In genomic region chr14:78590335-78590734, GRCm38 (mm10) we compare ENCODE assay signal across 10 mouse cellular contexts. TPM values are rescaled to one million over a fixed set of nuclear protein-coding genes. Genes with fewer than 3 reads are reported as not detected.
DNase-seq lines count a peak whose midpoint lies in the region; ATAC-seq and TF ChIP-seq lines count a peak whose summit lies in the region.
"Had no signal": no experiment of that assay in that cellular context is flagged by ENCODE, and none has a peak within 500 bp of the region (broad histone marks: within the 10 kb centered on the region; RNA-seq: fewer than 3 reads in every experiment).

No protein-coding gene starts in this region.

- no peaks in the 10 kb centered on the region for H3K4me1 ChIP-seq in hindbrain, embryonic 10.5 days (replicated peaks)
- H3K4me1 ChIP-seq in hindbrain, embryonic 12.5 days = no peaks in the 10 kb centered on the region
- no peaks in the 10 kb centered on the region for H3K4me1 ChIP-seq in ES-E14 (ENCODE audit: control insufficient read depth in 2 of 2, insufficient read depth in 2 of 2, low read length in 2 of 2, poor library complexity in 1 of 2)
- H3K4me1 ChIP-seq in hindbrain, embryonic 13.5 days (replicated peaks) = no peaks in the 10 kb centered on the region
- H3K4me1 ChIP-seq in lung, embryonic 14.5 days (ENCODE audit: insufficient read depth) = no peaks in the 10 kb centered on the region
- H3K4me1 ChIP-seq: embryonic facial prominence, embryonic 13.5 days; limb, embryonic 12.5 days had no signal

- no peaks in the 10 kb centered on the region for H3K9me3 ChIP-seq in hindbrain, embryonic 10.5 days
- no peaks in the 10 kb centered on the region for H3K9me3 ChIP-seq in hindbrain, embryonic 12.5 days (replicated peaks)
- H3K9me3 ChIP-seq in ES-E14 (ENCODE audit: control insufficient read depth, insufficient read depth, low read depth, low read length) = no peaks in the 10 kb centered on the region
- no peaks in the 10 kb centered on the region for H3K9me3 ChIP-seq in hindbrain, embryonic 13.5 days
- H3K9me3 ChIP-seq in lung, embryonic 14.5 days (ENCODE audit: low read depth, low read length) = no peaks in the 10 kb centered on the region
- H3K9me3 ChIP-seq: embryonic facial prominence, embryonic 13.5 days; limb, embryonic 12.5 days had no signal

- ATAC-seq in hindbrain, embryonic 12.5 days (ENCODE audit: low FRiP score) = no peak
- ATAC-seq in hindbrain, embryonic 13.5 days (ENCODE audit: low FRiP score) = 0 out of 2 replicates have a peak, but pooled peaks have one; percentile 36
- ATAC-seq in lung, embryonic 14.5 days (ENCODE audit: insufficient read depth) = no peak

- peak; percentile 63 for TF ChIP-seq CTCF in lung, embryonic 14.5 days (IDR thresholded peaks at IDR 0.05; ENCODE audit: low read depth)

- peak; percentile 52 for DNase-seq in hindbrain, embryonic 10.5 days (ENCODE audit: low spot score)
- peak; percentile 47 for DNase-seq in ES-E14 (ENCODE audit: low read depth, low spot score)
- DNase-seq in cerebellum, postnatal 10 days = peak; percentile 89 to 90
- peak; percentile 80 for DNase-seq in lung, embryonic 14.5 days
- DNase-seq in right cerebral cortex, postnatal 10 days (ENCODE audit: low spot score in 2 of 2) = peak; percentile 72 to 76
- DNase-seq in yolk sac, embryonic 10.5 days (ENCODE audit: low spot score) = no peak

- H3K27ac ChIP-seq in hindbrain, embryonic 10.5 days = no peak overlapping the region
- H3K27ac ChIP-seq in hindbrain, embryonic 12.5 days = no peak overlapping the region
- no peak overlapping the region for H3K27ac ChIP-seq in ES-E14 (ENCODE audit: insufficient read depth, low read depth, low read length, poor library complexity, severe bottlenecking)
- no peak overlapping the region for H3K27ac ChIP-seq in hindbrain, embryonic 13.5 days
- no peak overlapping the region for H3K27ac ChIP-seq in lung, embryonic 14.5 days (ENCODE audit: low read depth)
- H3K27ac ChIP-seq: embryonic facial prominence, embryonic 13.5 days; limb, embryonic 12.5 days had no signal

- H3K27me3 ChIP-seq in hindbrain, embryonic 10.5 days (ENCODE audit: insufficient read depth, poor library complexity, severe bottlenecking) = no peaks in the 10 kb centered on the region
- no peaks in the 10 kb centered on the region for H3K27me3 ChIP-seq in hindbrain, embryonic 12.5 days
- no peaks in the 10 kb centered on the region for H3K27me3 ChIP-seq in hindbrain, embryonic 13.5 days
- H3K27me3 ChIP-seq in lung, embryonic 14.5 days (ENCODE audit: insufficient read depth, low read length) = no peaks in the 10 kb centered on the region
- H3K27me3 ChIP-seq: embryonic facial prominence, embryonic 13.5 days; limb, embryonic 12.5 days had no signal

- H3K4me3 ChIP-seq in hindbrain, embryonic 10.5 days = no peak overlapping the region
- no peak overlapping the region for H3K4me3 ChIP-seq in hindbrain, embryonic 12.5 days
- H3K4me3 ChIP-seq in ES-E14 (ENCODE audit: insufficient read depth in 1 of 2, low read depth in 1 of 2, low read length in 2 of 2, poor library complexity in 1 of 2, severe bottlenecking in 1 of 2) = no peak overlapping the region
- no peak overlapping the region for H3K4me3 ChIP-seq in hindbrain, embryonic 13.5 days
- no peak overlapping the region for H3K4me3 ChIP-seq in lung, embryonic 14.5 days (ENCODE audit: low read depth, low read length)
- H3K4me3 ChIP-seq: embryonic facial prominence, embryonic 13.5 days; limb, embryonic 12.5 days had no signal

- no peak overlapping the region for H3K9ac ChIP-seq in hindbrain, embryonic 12.5 days
- no peak overlapping the region for H3K9ac ChIP-seq in ES-E14 (ENCODE audit: insufficient read depth, low read depth, low read length, poor library complexity, severe bottlenecking)
- no peak overlapping the region for H3K9ac ChIP-seq in hindbrain, embryonic 13.5 days
- no peak overlapping the region for H3K9ac ChIP-seq in lung, embryonic 14.5 days
- H3K9ac ChIP-seq: embryonic facial prominence, embryonic 13.5 days; limb, embryonic 12.5 days had no signal

- 6% methylated on average over 2 of the region's 2 CpGs for WGBS in hindbrain, embryonic 10.5 days
- WGBS in hindbrain, embryonic 12.5 days = 0% methylated on average over 2 of the region's 2 CpGs
- 12% methylated on average over 2 of the region's 2 CpGs for WGBS in hindbrain, embryonic 13.5 days
- 7% methylated on average over 2 of the region's 2 CpGs for WGBS in lung, embryonic 14.5 days

- in situ Hi-C loops in ES-E14 (cut with MboI; ENCODE audit: low sequenced_read_pairs in 2 of 2, unreplicated experiment in 2 of 2) = no loop called here

- H3K36me3 ChIP-seq in hindbrain, embryonic 10.5 days = peaks cover 17% of the 10 kb centered on the region
- peaks cover 8% of the 10 kb centered on the region; the same call in 1 of the 2 replicates for H3K36me3 ChIP-seq in hindbrain, embryonic 12.5 days
- H3K36me3 ChIP-seq in ES-E14 (ENCODE audit: control insufficient read depth, insufficient read depth, low read length, poor library complexity, severe bottlenecking) = peaks cover 5% of the 10 kb centered on the region; the same call in 1 of the 2 replicates
- H3K36me3 ChIP-seq in hindbrain, embryonic 13.5 days = peaks cover 37% of the 10 kb centered on the region
- peaks cover 9% of the 10 kb centered on the region; the same call in 1 of the 2 replicates for H3K36me3 ChIP-seq in lung, embryonic 14.5 days (ENCODE audit: insufficient read depth)

- no peak overlapping the region for H3K4me2 ChIP-seq in hindbrain, embryonic 12.5 days (replicated peaks)
- no peak overlapping the region for H3K4me2 ChIP-seq in hindbrain, embryonic 13.5 days
- no peak overlapping the region for H3K4me2 ChIP-seq in lung, embryonic 14.5 days
- H3K4me2 ChIP-seq: embryonic facial prominence, embryonic 13.5 days; limb, embryonic 12.5 days had no signal

TF ChIP-seq in ES-E14, 5 proteins besides CTCF, POLR2A, EP300 and RAD21:
- TF ChIP-seq ZC3H11A (IDR thresholded peaks at IDR 0.05; ENCODE audit: borderline replicate concordance, low read depth, low read length) = peak; percentile 26; the same call in 1 of the 2 replicates
- no peak for TF ChIP-seq HCFC1 (IDR thresholded peaks at IDR 0.05; ENCODE audit: borderline replicate concordance, insufficient read depth, low read length)

RNA-seq across cellular contexts. Expression of gene Akap11, which starts 53.7 kb away (rescaled TPM):
- polyA plus RNA-seq in hindbrain, embryonic 10.5 days (2016; fragmentation: Nextera tagmentation; extraction: Ambion mirVana) = 16.3 and 18.5 TPM in 2 replicates
- polyA plus RNA-seq in hindbrain, embryonic 12.5 days (2016; fragmentation: Nextera tagmentation; extraction: Ambion mirVana) = 33.2 and 38.5 TPM in 2 replicates
- total RNA-seq in ES-E14 (2012; rRNA removed) = 25.3 and 46.4 TPM in 2 replicates
- 37.8 and 40.5 TPM in 2 replicates for polyA plus RNA-seq in hindbrain, embryonic 13.5 days (2015; fragmentation: Nextera tagmentation; extraction: Ambion mirVana)
- polyA plus RNA-seq in lung, embryonic 14.5 days (2014; fragmentation: Nextera tagmentation; extraction: Ambion mirVana) = 18.3 and 18.9 TPM in 2 replicates
